Mouse (Mus musculus) brain, embryonic 18.5 days (tissue): ENCODE results near the gene Cltrn.

Source experiments
- DNase-seq: peaks from one replicate; pipeline ENCODE4 v3.0.0-alpha.2; 2012; ENCODE audit warnings: low read depth, low spot score

The Cltrn gene

DNA sequence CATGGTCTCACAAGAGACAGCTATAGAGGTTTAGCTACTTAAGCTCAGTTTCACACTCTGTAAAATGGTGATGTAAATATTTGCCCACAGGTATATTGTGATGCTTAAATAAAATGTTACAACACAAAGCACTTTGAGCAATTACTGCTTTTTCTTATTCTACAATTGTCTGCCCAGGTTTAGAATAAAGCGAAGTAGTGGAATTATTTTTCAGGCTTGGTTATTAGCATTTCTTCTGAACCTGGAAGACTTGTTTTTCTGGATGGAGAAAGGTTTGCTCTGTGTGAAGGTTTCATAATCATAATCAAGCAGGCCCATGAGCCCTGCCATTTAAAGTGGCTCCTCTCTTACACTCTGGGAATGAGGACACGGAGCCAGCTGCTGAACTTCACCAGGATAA lies 50.4 kb downstream of the Cltrn start, which contains the start of gene Ace2:
Gene Ace2, plus strand, starts transcription at position 301 of the 400 bp plus-strand sequence.
- DNase-seq: no peak

DNA sequence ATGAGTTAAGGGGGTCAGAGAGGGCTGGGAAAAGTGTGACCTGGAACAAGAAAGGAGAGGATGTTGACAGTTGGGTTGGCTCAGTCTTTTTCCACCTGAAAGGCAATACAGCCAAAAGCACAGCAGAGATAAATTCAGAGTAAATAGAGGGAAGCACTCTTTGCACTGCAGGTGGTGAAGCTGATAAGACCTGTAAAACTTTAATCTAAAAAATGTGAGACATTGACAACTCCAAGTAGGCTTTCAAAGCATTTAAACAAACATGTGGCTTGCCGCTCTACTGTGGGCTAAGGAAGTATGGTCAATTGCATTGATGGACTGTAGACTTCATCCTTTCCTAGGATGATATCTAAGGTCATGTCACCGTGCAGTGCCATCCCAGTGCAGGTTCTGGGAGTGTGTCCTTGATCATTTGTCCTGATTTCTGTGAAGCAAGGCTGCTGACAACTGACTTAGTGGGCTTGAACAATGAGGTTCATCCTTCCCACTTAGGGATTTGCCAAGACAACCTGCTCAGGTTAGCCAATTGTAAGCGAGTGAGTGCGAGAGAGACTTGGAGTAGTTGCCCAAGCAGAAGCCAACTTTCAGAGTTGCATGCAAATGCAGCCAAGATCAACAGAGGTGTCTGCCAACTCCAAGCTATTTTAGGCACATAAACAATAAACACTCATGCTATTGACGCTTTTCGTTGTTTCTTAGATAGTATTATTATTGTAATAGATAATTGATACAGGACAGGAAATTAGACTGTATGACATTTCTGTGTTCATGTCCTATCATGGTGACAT lies 57.0 kb downstream of the Cltrn start:
- DNase-seq: no peak

DNA sequence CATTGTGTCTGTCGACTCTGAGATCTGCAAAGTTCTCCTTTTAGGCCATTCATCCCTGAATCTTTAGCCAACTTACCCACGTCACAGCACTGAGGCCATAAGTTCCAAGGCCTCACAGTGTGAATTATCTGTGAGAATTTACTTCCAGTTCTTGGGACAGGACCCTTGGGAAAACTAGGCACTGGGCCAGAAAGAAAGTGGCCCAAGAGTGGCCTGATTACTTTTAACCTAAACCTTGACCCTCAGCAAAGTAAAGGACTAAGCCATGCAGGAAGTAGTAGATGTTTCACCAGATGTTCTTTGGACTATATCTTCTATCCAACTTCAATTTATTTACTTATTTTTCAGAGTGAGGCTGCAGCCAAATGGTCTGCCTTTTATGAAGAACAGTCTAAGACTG lies 64.1 kb downstream of the Cltrn start:
- no peak for DNase-seq

DNA sequence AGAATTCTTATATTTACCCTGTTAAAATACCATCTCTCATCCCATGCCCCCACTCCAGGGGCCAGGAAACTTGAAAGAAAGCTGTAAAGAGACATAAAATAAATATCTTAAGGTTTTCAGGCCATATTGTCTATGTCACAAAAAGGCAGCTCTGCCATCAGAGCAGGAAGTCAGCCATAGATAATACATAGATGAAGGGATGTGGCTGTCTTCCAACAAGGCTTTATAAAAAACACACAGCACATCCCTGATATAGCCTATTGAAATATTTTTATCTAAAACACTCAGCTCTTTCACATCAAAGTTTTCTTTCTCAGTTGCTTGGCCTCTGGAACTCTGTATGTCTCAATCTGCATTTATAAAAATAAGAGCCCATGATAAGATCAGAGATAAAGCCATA lies 65.0 kb downstream of the Cltrn start:
- no peak for DNase-seq

DNA sequence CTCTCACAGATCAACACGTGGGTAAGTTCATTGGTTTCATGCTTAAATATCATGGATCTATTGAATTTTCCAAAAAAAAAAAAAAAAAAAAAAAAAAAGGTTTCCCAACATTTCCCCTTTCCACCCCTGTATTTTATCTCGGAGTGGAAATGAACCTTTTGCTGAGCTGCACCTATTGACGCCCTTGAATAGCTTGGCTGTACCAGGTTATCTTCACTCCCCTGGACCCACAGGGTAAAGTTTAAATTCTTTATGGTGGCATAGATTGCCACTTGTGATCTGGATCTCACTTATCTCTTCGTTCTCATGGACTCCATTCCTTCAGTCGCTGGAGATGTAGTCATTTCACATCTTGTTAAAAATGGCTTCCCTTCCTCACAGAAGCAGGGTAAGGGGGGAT lies 66.0 kb downstream of the Cltrn start:
- no peak for DNase-seq

DNA sequence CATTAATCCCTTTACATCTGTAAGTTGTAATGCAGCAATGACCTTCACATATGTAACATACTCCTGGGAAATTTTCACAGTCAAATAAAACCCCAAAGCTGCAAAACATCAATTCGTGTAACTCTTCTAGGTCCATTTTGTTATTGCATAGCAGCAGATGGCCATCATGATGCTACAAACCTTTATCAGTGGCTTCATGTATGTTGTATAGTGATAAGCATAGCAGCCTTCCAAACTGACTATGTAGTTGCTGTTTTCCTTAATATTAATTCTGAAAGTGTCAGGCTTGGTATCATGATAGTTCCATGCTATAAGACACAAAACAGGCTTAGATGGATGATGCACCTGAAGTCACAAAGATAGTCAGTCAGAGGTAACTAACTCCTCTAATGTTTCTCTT lies 76.1 kb downstream of the Cltrn start:
- DNase-seq: no peak
